18 mouse cellular contexts compared by ENCODE assay signal in the genomic region with DNA sequence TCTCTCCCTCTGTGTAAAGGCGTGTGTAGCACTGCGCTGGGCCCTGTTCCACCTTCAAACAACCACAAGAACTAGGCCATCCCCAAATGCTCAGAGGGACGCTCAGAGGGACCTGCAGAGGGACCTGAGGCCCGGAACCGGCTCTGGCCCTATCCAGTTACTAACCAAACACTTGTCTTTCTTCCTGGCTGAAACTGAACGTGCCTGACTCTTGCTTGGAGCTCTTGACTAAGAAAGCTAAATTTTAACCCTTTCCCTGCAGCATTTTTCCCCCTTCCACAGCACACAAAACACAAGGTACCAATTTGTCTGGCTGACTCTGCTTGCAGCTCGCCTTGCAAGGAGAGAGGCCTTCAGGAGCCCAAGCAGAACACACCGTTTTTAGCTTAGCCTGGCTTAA.
DNase-seq lines count a peak whose midpoint lies in the region; ATAC-seq and TF ChIP-seq lines count a peak whose summit lies in the region.
"Had no signal": no experiment of that assay in that cellular context is flagged by ENCODE, and none has a peak within 500 bp of the region (broad histone marks: within the 10 kb centered on the region; RNA-seq: fewer than 3 reads in every experiment).

No protein-coding gene starts in this region.

- no peak overlapping the region for H3K9ac ChIP-seq in hindbrain, postnatal 0 days (replicated peaks; ENCODE audit: low read length)
- H3K9ac ChIP-seq in lung, postnatal 0 days (replicated peaks; ENCODE audit: low read depth): no peak overlapping the region
- no peak overlapping the region for H3K9ac ChIP-seq in heart, adult 2 months (ENCODE audit: low read depth, low read length)
- H3K9ac ChIP-seq: liver, embryonic 15.5 days; stomach, embryonic 15.5 days had no signal

- TF ChIP-seq CTCF in hindbrain, postnatal 0 days (IDR thresholded peaks at IDR 0.05; ENCODE audit: low read depth): no peak
- no peak for TF ChIP-seq CTCF in lung, postnatal 0 days (IDR thresholded peaks at IDR 0.05)
- no peak for TF ChIP-seq CTCF in heart, adult 2 months (IDR thresholded peaks at IDR 0.05)

- DNase-seq in hindbrain, embryonic 10.5 days (ENCODE audit: low spot score): peak; percentile 24
- DNase-seq in hindbrain, postnatal 0 days (ENCODE audit: low spot score): no peak
- peak; percentile 64 for DNase-seq in embryo, embryonic 10.5 days (ENCODE audit: low spot score)
- DNase-seq in forelimb bud, embryonic 11.5 days (ENCODE audit: low read depth, low spot score): peak; percentile 44
- peak; percentile 70 for DNase-seq in lung, postnatal 0 days (ENCODE audit: low spot score)
- DNase-seq in cerebellum, adult 11-12 months: no peak
- DNase-seq in heart, adult 2 months: no peak
- no peak for DNase-seq in left cerebral cortex, postnatal 4 days
- DNase-seq: adrenal gland, postnatal 25 days; cerebellum, adult 9-11 months; heart, postnatal 10 days; kidney, adult 9 months; spleen, adult 18-20 months; thymus, postnatal 36 days had no signal

- H3K79me2 ChIP-seq in heart, adult 2 months (replicated peaks; ENCODE audit: control insufficient read depth, insufficient read depth, low read length): no peaks in the 10 kb centered on the region

- no peak overlapping the region for H3K4me2 ChIP-seq in hindbrain, postnatal 0 days (ENCODE audit: low read depth, low read length)
- no peak overlapping the region for H3K4me2 ChIP-seq in lung, postnatal 0 days (replicated peaks; ENCODE audit: low read depth, low read length)
- H3K4me2 ChIP-seq: liver, embryonic 15.5 days; stomach, embryonic 15.5 days had no signal

- TF ChIP-seq EP300 in lung, postnatal 0 days (IDR thresholded peaks at IDR 0.05): no peak
- no peak for TF ChIP-seq EP300 in heart, adult 2 months (IDR thresholded peaks at IDR 0.05; ENCODE audit: insufficient read depth, low read depth, low read length)

- H3K4me3 ChIP-seq in hindbrain, embryonic 10.5 days: no peak overlapping the region
- H3K4me3 ChIP-seq in hindbrain, postnatal 0 days (ENCODE audit: low read length): no peak overlapping the region
- no peak overlapping the region for H3K4me3 ChIP-seq in lung, postnatal 0 days (ENCODE audit: low read depth, low read length)
- no peak overlapping the region for H3K4me3 ChIP-seq in heart, adult 2 months
- H3K4me3 ChIP-seq: liver, embryonic 15.5 days; stomach, embryonic 15.5 days had no signal

- H3K27ac ChIP-seq in hindbrain, embryonic 10.5 days: 0 out of 2 replicates have a peak overlapping the region, but pooled peaks have one; percentile 41
- no peak overlapping the region for H3K27ac ChIP-seq in hindbrain, postnatal 0 days
- H3K27ac ChIP-seq in lung, postnatal 0 days (ENCODE audit: low read length): no peak overlapping the region
- H3K27ac ChIP-seq in heart, adult 2 months: no peak overlapping the region
- H3K27ac ChIP-seq: liver, embryonic 15.5 days; stomach, embryonic 15.5 days had no signal

- no peaks in the 10 kb centered on the region for H3K9me3 ChIP-seq in hindbrain, embryonic 10.5 days
- H3K9me3 ChIP-seq in hindbrain, postnatal 0 days (ENCODE audit: low read length): no peaks in the 10 kb centered on the region
- H3K9me3 ChIP-seq in lung, postnatal 0 days (ENCODE audit: low read length): no peaks in the 10 kb centered on the region
- H3K9me3 ChIP-seq: liver, embryonic 15.5 days; stomach, embryonic 15.5 days had no signal

- 52% methylated on average over 8 of the region's 8 CpGs for WGBS in hindbrain, embryonic 10.5 days
- 75% methylated on average over 8 of the region's 8 CpGs for WGBS in hindbrain, postnatal 0 days
- WGBS in lung, postnatal 0 days: 49% methylated on average over 8 of the region's 8 CpGs
- 76% methylated on average over 8 of the region's 8 CpGs for WGBS in heart, adult 2 months

- peaks cover 59% of the 10 kb centered on the region for H3K27me3 ChIP-seq in hindbrain, embryonic 10.5 days (ENCODE audit: insufficient read depth, poor library complexity, severe bottlenecking)
- no peaks in the 10 kb centered on the region; the same call in 1 of the 2 replicates for H3K27me3 ChIP-seq in hindbrain, postnatal 0 days (ENCODE audit: insufficient read depth, low read length)
- H3K27me3 ChIP-seq in lung, postnatal 0 days (replicated peaks; ENCODE audit: insufficient read depth, low read length): no peaks in the 10 kb centered on the region
- H3K27me3 ChIP-seq in heart, adult 2 months (ENCODE audit: control insufficient read depth, insufficient read depth, low read length): no peaks in the 10 kb centered on the region
- H3K27me3 ChIP-seq: CH12.LX had no signal

- H3K4me1 ChIP-seq in hindbrain, embryonic 10.5 days (replicated peaks): peaks cover 66% of the 10 kb centered on the region
- H3K4me1 ChIP-seq in hindbrain, postnatal 0 days (ENCODE audit: insufficient read depth, low read length): peaks cover 4% of the 10 kb centered on the region; the same call in 1 of the 2 replicates
- no peaks in the 10 kb centered on the region for H3K4me1 ChIP-seq in lung, postnatal 0 days (ENCODE audit: insufficient read depth, low read depth, low read length)
- H3K4me1 ChIP-seq in heart, adult 2 months (ENCODE audit: control insufficient read depth, insufficient read depth, low read length): no peaks in the 10 kb centered on the region
- H3K4me1 ChIP-seq: liver, embryonic 15.5 days had no signal

- intact Hi-C loops in heart, adult 2 months (cut with DNase I): no loop called here
- intact Hi-C loops in left cerebral cortex, postnatal 4 days (cut with DNase I): no loop called here

- TF ChIP-seq POLR2A in heart, adult 2 months (IDR thresholded peaks at IDR 0.05; ENCODE audit: insufficient read depth, low read depth, low read length): no peak

- ATAC-seq in hindbrain, postnatal 0 days: no peak
- peak; percentile 63 for ATAC-seq in lung, postnatal 0 days
- ATAC-seq: forebrain, embryonic 16.5 days had no signal

- H3K36me3 ChIP-seq in hindbrain, embryonic 10.5 days: no peaks in the 10 kb centered on the region
- H3K36me3 ChIP-seq in hindbrain, postnatal 0 days (ENCODE audit: insufficient read depth, low read length): no peaks in the 10 kb centered on the region
- no peaks in the 10 kb centered on the region for H3K36me3 ChIP-seq in lung, postnatal 0 days (ENCODE audit: insufficient read depth, low read length)
- H3K36me3 ChIP-seq in heart, adult 2 months (ENCODE audit: control insufficient read depth, insufficient read depth, low read length): no peaks in the 10 kb centered on the region
- H3K36me3 ChIP-seq: liver, embryonic 15.5 days; stomach, embryonic 15.5 days had no signal

Comparison
In these comparisons a context has a peak if more than half of its experiments do, and no peak if none do; other contexts are left out.
1. DNase-seq: peak in hindbrain, embryonic 10.5 days (single experiment), embryo, embryonic 10.5 days (single experiment), forelimb bud, embryonic 11.5 days (single experiment) and lung, postnatal 0 days (single experiment); none in hindbrain, postnatal 0 days (single experiment), cerebellum, adult 11-12 months (single experiment), heart, adult 2 months (0 of 2) and left cerebral cortex, postnatal 4 days (single experiment).